Mouse (Mus musculus) layer of hippocampus, adult 6 months (tissue): ENCODE measurements around the gene Gchfr. TPM values are rescaled to one million over a fixed set of nuclear protein-coding genes. Genes with fewer than 3 reads are reported as not detected.

Source experiments
- long read RNA-seq, 2 experiments: library from polyadenylated mRNA; unstranded; transcript quantifications; one replicate each; pipeline ENCODE4 v2.0.0; 2019 to 2020
- polyA plus RNA-seq: library from polyadenylated mRNA; unstranded; fragments of <200 nt; fragmentation: Nextera tagmentation; gene quantifications from 2 replicates; pipeline ENCODE4 v1.2.3, GENCODE M21; 2021

Gene Gchfr
- polyA plus RNA-seq, result 3.5 and 4.3 TPM in 2 replicates
- long read RNA-seq, experiment 1, partial matches to known transcripts, result 0 of 1 reads
- long read RNA-seq, experiment 1, other reads (novel, unspliced or antisense), result 0 of 1 reads
- long read RNA-seq, experiment 2, result 0 reads

DNA sequence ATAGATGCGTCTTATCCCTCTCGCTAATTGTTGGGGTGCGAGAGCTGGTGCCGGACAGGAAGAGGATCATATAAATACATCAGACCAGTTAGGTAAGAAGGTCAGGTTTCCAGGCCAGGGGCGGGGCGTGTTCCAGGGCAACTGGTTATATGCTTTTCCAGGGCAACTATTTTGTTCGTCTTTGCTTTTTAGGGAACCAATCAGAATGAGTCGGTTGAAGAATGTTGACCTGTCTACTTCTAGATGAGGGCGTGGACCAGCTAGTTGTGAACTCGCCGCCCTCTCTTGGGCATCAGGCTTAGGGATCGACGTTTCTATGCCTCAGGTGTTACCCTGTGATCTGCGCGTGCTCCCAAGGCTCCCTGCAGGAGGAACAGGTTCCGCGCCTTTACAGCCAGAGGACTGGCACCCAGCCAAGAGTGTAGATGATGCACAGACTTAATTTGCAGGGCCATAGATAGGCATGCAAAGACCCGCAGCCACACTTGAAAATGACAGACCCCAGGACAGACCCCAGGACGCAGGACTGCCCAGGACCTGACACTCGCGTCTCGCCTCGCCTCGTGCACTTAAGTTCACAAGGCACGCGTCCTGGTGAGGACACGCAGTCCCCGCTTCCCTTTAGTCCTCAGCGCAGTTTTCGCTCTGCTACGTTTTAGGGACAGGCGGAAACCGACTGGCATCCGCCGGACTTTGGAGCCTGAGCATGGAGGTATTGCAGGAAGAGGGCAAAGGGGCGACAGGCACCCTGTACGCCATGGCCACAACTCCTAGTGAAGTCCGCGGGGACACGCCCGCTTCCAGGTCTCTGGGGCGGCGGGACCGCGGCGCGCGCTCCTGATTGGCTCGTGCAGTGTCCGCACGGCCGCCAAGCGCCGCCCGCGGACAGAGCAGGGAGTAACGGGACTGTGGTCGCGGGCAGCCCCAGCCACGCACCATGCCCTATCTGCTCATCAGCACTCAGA lies at the start of gene Gchfr:
Gene Gchfr (plus strand): TSS at position 873 of the 965 bp plus-strand sequence.

DNA sequence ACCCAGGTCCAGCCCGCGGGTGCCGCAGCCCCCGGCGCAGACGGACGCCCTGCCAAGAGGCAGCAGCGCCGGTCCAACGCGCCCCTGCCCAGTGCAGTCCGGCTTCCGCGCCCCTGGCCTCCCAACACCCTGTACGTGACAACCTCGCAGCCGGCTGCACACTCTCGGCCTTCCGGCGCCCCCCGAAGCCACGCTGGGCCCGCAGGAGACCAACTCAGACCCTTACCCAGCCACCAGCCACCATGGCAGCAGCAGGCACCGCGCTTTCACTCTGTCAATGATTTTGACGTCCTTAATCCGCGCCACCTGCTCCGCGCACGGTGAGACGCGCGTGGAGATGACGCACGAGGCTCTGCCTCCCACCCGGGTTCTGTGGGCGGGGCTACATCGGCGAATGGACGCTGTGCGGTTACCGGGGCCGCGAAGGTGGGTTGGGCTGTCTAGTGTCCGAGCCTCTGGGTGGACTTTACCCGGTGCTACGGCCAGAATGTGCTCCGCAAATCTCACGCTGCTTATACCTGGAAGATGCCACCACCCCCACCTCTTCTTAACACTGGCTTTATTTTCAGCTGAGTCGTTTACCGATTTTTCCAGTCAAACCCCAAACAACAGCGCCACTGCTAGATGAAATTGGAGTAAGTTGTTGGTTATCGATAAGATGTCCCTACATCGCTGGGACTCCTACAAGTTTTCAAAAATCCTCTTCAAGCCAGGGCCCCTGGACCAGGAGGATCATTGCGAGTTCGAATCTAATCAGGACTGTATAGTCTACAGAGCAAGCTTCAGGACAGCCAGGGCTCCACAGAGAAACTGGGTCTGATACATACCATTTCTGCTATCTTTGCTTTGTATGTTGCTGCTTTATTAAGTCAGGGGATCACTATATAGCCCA lies 10.6 kb upstream of the Gchfr start, which contains the start of gene Rmdn3:
Gene Rmdn3 (minus strand): TSS at position 354 of the 892 bp plus-strand sequence.

DNA sequence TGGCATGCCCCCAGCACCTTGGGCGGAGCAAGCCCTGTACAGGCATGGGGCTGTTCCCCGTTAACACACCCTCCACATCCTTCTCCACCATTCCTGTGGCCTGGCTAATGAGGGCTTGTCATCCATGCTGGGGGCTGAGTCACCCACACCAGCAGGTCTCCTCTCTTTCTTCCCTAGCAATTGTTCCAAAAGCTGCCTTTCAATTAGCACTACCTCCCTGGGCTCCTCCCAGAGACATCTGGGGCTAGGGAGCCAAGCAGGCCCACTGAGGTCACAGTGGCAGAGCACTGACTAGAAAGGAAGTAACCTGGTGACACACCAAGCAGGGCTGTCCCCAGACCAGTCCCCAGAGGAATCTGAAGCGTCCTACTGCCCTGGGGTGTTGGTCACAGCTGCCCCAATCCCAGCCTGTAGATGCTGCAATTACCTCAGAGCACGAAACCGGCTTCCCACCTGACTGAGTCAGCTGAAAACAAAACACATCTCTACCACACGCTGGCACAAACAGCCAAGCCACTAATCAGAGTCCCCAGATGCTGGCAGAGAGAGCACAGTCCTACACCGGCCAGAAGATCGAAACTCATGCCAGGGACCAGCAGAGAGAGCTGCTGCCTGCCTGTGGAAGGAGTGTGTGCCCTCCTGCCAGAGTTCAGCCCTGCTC lies 6.5 kb downstream of the Gchfr start, which contains the start of gene Gm14137:
Gene Gm14137 (plus strand): TSS at position 519 of the 661 bp plus-strand sequence.

GRCm38 (mm10) chr2:119208344-119209175 lies 41.0 kb downstream of the Gchfr start, which contains the start of the genes Zfyve19 and Dnajc17:
Gene Zfyve19 (plus strand): TSS chr2:119208617.
Gene Dnajc17 (minus strand): TSS chr2:119208795.

Other genes starting within 250 kb of the Gchfr start
- 2.4 and 4.0 TPM in 2 replicates for gene Chst14, start 241.3 kb upstream of the Gchfr start, polyA plus RNA-seq
- gene Ccdc32, start 138.4 kb upstream of the Gchfr start, polyA plus RNA-seq, result 91.7 and 102 TPM in 2 replicates
- gene Rpusd2, start 133.0 kb upstream of the Gchfr start, polyA plus RNA-seq, result 6.7 and 7.8 TPM in 2 replicates
- 0.04 and 0.14 TPM in 2 replicates for gene Knl1, start 120.7 kb upstream of the Gchfr start, polyA plus RNA-seq
- 0.28 and 0.62 TPM in 2 replicates for gene Rad51, start 55.0 kb upstream of the Gchfr start, polyA plus RNA-seq
- 41.6 and 42.2 TPM in 2 replicates for gene Rmdn3, start 10.7 kb upstream of the Gchfr start, polyA plus RNA-seq
- gene Gm14137, start 6.7 kb downstream of the Gchfr start, polyA plus RNA-seq, result 0.06 TPM in 1 of 2 replicates, not detected in the other
- 30.9 and 32.3 TPM in 2 replicates for gene Zfyve19, start 40.8 kb downstream of the Gchfr start, polyA plus RNA-seq
- gene Dnajc17, start 41.0 kb downstream of the Gchfr start, polyA plus RNA-seq, result 18.3 and 19.4 TPM in 2 replicates
- gene Ppp1r14d, start 62.1 kb downstream of the Gchfr start, polyA plus RNA-seq, result not detected in 2 replicates
- 2.0 and 2.8 TPM in 2 replicates for gene Spint1, start 69.6 kb downstream of the Gchfr start, polyA plus RNA-seq
- gene Rhov, start 103.5 kb downstream of the Gchfr start, polyA plus RNA-seq, result 9.0 and 10.5 TPM in 2 replicates
- 14.4 and 14.7 TPM in 2 replicates for gene Vps18, start 121.0 kb downstream of the Gchfr start, polyA plus RNA-seq
- gene Dll4, start 158.0 kb downstream of the Gchfr start, polyA plus RNA-seq, result 0.70 and 0.78 TPM in 2 replicates
- 13.7 and 14.0 TPM in 2 replicates for gene Chac1, start 183.5 kb downstream of the Gchfr start, polyA plus RNA-seq